Mouse (Mus musculus) lung, adult 2 months (tissue): ENCODE results near the gene Alg9. TPM values are rescaled to one million over a fixed set of nuclear protein-coding genes. Genes with fewer than 3 reads are reported as not detected.
A peak's percentile ranks its signal among the peaks of the same experiment; 100 is the strongest.

Experiments
- DNase-seq: peaks from one replicate; pipeline ENCODE4 v3.0.0; 2022
- H3K4me1 ChIP-seq: fragments of 200-500 bp; 2 replicates; pipeline ENCODE4 v1.6.1; 2011; ENCODE audit warnings: low read length; ENCODE audit not compliant: control insufficient read depth, insufficient read depth
- H3K4me3 ChIP-seq: fragments of 200-500 bp; replicated peaks from 2 replicates; pipeline ENCODE3; 2011; ENCODE audit warnings: low read depth, mild to moderate bottlenecking, control low read depth, low read length; ENCODE audit errors: extremely low read depth
- CTCF ChIP-seq: fragments of 200-500 bp; IDR thresholded peaks from 2 replicates; pipeline ENCODE4 v1.5.1; 2011; ENCODE audit warnings: mild to moderate bottlenecking, low read length, control low read depth; ENCODE audit not compliant: insufficient read depth
- POLR2A ChIP-seq: fragments of 200-500 bp; IDR thresholded peaks from 2 replicates; pipeline ENCODE4 v1.6.1; 2011; ENCODE audit warnings: low read depth, mild to moderate bottlenecking, control low read depth, low read length, borderline replicate concordance; ENCODE audit errors: extremely low read depth
- WGBS: fragments of 180-500 bp; shearing (Covaris S2); methylation state at CpG from one replicate; pipeline ENCODE4 v1.1.7; 2018; 5-methylcytosine and 5-hydroxymethylcytosine counted together
- polyA plus RNA-seq: library from polyadenylated mRNA; depleted of rRNA; stranded (reverse); fragments of >200 nt; gene quantifications from 2 replicates; pipeline ENCODE4 v1.2.3, GENCODE M21; 2012; rRNA removed

Alg9 gene
- polyA plus RNA-seq, 1 experiment = 20.1 TPM

DNA sequence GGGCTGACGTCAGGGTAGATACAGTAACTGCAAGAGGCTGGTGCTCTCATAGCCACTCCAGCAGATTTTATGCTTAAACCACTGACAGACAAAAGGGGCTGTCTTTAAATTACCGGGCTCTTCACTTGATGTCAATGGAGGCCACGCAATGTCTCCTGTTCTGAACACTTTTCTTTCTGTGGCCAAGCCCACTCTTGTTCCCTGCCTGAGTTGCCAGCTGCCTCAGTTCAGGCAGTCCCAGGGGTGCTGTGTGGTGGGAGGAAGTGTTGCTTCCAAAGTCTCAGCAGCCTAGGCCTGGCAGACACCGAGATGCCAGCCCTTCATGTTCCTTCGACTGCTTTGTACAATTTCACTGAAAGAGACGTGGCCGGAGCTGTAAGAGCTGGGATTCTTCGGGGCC lies 109.3 kb downstream of the Alg9 start:
- H3K4me1 ChIP-seq = peaks cover 29% of the 10 kb centered on the region
- TF ChIP-seq POLR2A = no peak
- no peak for TF ChIP-seq CTCF
- WGBS = 61% methylated on average over 8 of the region's 8 CpGs
- H3K4me3 ChIP-seq = no peak overlapping the region
- no peak for DNase-seq

GRCm38 (mm10) chr9:50884741-50885599 lies 110.2 kb downstream of the Alg9 start:
- H3K4me3 ChIP-seq = peak overlapping the region; percentile 42
- WGBS = 32% methylated on average over 10 of the region's 10 CpGs
- H3K4me1 ChIP-seq = peaks cover 29% of the 10 kb centered on the region
- TF ChIP-seq POLR2A (peak; percentile 45; the same call in 1 of the 2 replicates), CTCF (no peak)
- peak; percentile 56 for DNase-seq

DNA sequence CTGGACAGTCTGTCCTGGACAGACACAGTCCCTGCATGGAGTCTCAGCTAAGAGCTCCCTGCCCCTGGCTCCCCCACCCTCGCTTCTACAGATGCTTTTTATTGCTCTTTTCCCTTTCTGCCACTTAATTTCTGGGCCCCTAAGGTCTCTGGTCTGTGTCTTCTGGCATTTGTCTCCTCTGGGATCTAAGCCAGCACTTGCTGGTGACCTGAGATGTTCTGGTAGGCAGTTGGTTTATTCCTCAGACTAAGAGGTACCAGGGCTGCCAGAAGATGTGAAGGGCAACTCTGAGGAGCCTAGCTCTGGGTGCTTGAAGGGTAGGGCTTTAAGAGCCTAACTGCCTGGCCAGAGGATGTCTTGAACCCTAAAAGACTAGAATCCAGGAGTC lies 110.8 kb downstream of the Alg9 start:
- 50% methylated on average over 1 of the region's 1 CpGs for WGBS
- no peak overlapping the region for H3K4me3 ChIP-seq
- no peak for TF ChIP-seq CTCF
- TF ChIP-seq POLR2A = no peak
- peaks cover 29% of the 10 kb centered on the region for H3K4me1 ChIP-seq
- DNase-seq = peak; percentile 25

DNA sequence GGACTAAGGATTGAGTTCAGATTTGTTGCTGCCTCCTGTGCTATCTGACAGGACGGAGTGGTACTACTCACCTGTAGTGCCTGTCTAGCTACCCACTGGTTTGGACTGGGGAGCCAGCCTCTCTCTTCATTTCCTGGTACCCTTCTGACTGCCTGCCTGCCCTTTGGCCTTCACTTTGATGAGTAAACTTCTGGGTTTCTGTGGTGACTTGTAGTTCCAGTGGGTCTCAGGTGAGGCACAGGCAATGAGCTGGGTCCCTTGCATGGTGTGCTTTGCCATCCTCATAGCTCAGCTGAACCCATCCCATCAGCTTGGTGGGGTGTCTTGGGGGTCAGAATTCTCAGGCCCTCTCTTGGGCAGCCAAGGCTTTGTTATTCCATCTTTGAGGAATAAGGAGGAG lies 112.1 kb downstream of the Alg9 start:
- no peak overlapping the region for H3K4me3 ChIP-seq
- no peak for TF ChIP-seq POLR2A
- no peak for TF ChIP-seq CTCF
- DNase-seq = no peak
- 79% methylated on average over 1 of the region's 1 CpGs for WGBS
- H3K4me1 ChIP-seq = peaks cover 29% of the 10 kb centered on the region

DNA sequence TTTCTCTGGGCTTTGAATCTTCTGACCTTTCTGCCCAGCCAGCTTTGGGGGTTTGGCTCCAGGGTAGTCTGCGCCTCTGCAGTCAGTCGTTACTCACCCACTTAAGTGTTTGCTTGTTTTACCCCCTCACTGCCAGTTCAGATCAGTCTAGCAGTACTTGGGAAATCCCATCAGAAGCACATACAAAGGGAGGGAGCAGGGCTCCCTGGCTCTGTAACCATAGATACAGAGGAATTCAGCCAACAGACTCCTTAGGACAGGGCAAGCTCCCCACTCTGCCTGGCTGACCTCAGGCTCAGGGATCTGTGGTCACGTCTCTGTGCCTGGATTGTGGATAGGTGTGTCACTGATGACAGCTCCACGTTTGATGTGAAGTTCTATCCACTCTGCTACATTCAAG lies 112.5 kb downstream of the Alg9 start:
- no peak overlapping the region for H3K4me3 ChIP-seq
- peak; percentile 24 for DNase-seq
- 37% methylated on average over 4 of the region's 4 CpGs for WGBS
- TF ChIP-seq POLR2A = no peak
- TF ChIP-seq CTCF = no peak
- H3K4me1 ChIP-seq = peaks cover 29% of the 10 kb centered on the region

GRCm38 (mm10) chr9:50889211-50889610 lies 114.4 kb downstream of the Alg9 start:
- no peak for DNase-seq
- peaks cover 28% of the 10 kb centered on the region for H3K4me1 ChIP-seq
- TF ChIP-seq POLR2A (no peak), CTCF (no peak)
- H3K4me3 ChIP-seq = no peak overlapping the region
- WGBS = 62% methylated on average over 6 of the region's 6 CpGs

DNA sequence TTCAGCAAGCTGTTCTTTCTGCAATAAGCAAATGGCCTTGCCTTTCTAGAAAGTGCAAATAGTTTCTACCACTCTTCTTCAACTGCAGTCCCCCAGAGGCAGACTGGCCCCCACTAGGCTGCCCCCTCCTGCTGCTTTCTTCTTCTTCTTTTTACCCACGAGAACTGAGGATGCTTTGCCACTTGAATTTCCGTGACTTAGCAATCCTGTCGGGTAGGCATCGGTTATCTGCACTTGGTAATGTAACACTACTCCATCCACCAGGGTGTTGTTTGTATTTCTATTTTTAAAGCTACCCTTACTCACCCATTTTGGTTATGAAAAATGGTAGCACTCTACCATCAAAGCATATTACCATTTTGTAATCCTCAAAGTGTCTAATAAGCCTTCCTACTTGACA lies 115.1 kb downstream of the Alg9 start:
- TF ChIP-seq POLR2A = no peak
- no peak for TF ChIP-seq CTCF
- no peak for DNase-seq
- Histone ChIP-seq H3K4me3 (no peak overlapping the region), H3K4me1 (peaks cover 23% of the 10 kb centered on the region)
- WGBS = 73% methylated on average over 4 of the region's 4 CpGs

GRCm38 (mm10) chr9:50890494-50891090 lies 115.8 kb downstream of the Alg9 start:
- Histone ChIP-seq H3K4me1 (peaks cover 17% of the 10 kb centered on the region), H3K4me3 (no peak overlapping the region)
- TF ChIP-seq POLR2A (no peak), CTCF (no peak)
- DNase-seq = no peak
- WGBS = 65% methylated on average over 3 of the region's 3 CpGs

Other genes with a start within 250 kb of the Alg9 start
- 30.6 and 33.1 TPM in 2 replicates for gene Pts, start 246.3 kb upstream of the Alg9 start, polyA plus RNA-seq
- 10.1 and 17.4 TPM in 2 replicates for gene Il18, start 220.2 kb upstream of the Alg9 start, polyA plus RNA-seq
- 0.53 and 0.70 TPM in 2 replicates for gene Bco2, start 219.8 kb upstream of the Alg9 start, polyA plus RNA-seq
- not detected in 2 replicates for gene Tex12, start 213.7 kb upstream of the Alg9 start, polyA plus RNA-seq
- 91.0 and 114 TPM in 2 replicates for gene Sdhd, start 171.2 kb upstream of the Alg9 start, polyA plus RNA-seq
- gene Timm8b, start 171.1 kb upstream of the Alg9 start, polyA plus RNA-seq = 80.5 and 90.8 TPM in 2 replicates
- gene Pih1d2, start 157.7 kb upstream of the Alg9 start, polyA plus RNA-seq = 2.7 and 3.7 TPM in 2 replicates
- 5.3 and 6.3 TPM in 2 replicates for gene Nkapd1, start 157.6 kb upstream of the Alg9 start, polyA plus RNA-seq
- gene Dlat, start 115.2 kb upstream of the Alg9 start, polyA plus RNA-seq = 13.2 and 20.5 TPM in 2 replicates
- gene Dixdc1, start 35.5 kb upstream of the Alg9 start, polyA plus RNA-seq = 7.1 and 9.9 TPM in 2 replicates
- 14.1 and 23.5 TPM in 2 replicates for gene 2310030G06Rik, start 28.5 kb upstream of the Alg9 start, polyA plus RNA-seq
- 405 and 528 TPM in 2 replicates for gene Cryab, start 23.7 kb upstream of the Alg9 start, polyA plus RNA-seq
- gene Hspb2, start 22.7 kb upstream of the Alg9 start, polyA plus RNA-seq = 65.3 and 88.6 TPM in 2 replicates
- gene Fdxacb1, start 6.8 kb upstream of the Alg9 start, polyA plus RNA-seq = 3.8 and 5.0 TPM in 2 replicates
- gene 1110032A03Rik, start 501 bp downstream of the Alg9 start, polyA plus RNA-seq = 46.1 and 59.7 TPM in 2 replicates
- gene Ppp2r1b, start 70.3 kb downstream of the Alg9 start, polyA plus RNA-seq = 6.8 and 12.5 TPM in 2 replicates
- 20.2 and 26.8 TPM in 2 replicates for gene Sik2, start 234.1 kb downstream of the Alg9 start, polyA plus RNA-seq